Mouse (Mus musculus) forebrain, embryonic 12.5 days (tissue): ENCODE data around the gene Nsun5. TPM values are rescaled to one million over a fixed set of nuclear protein-coding genes. Genes with fewer than 3 reads are reported as not detected.

Source experiments
- ATAC-seq: fragments of 200-750 bp; cut with Nextera tagmentation; 2 replicates; pipeline ENCODE4 v1.8.0; 2017; ENCODE audit warnings: moderate TSS enrichment; ENCODE audit not compliant: low FRiP score
- H3K27ac ChIP-seq: fragments of 300-500 bp; sonication (generic); 2 replicates; pipeline ENCODE4 v1.5.1; 2016; ENCODE audit warnings: mild to moderate bottlenecking
- H3K27me3 ChIP-seq: fragments of 300-500 bp; sonication (generic); 2 replicates; pipeline ENCODE4 v1.6.1; 2016; ENCODE audit warnings: mild to moderate bottlenecking
- H3K36me3 ChIP-seq: fragments of 300-500 bp; sonication (generic); replicated peaks from 2 replicates; pipeline ENCODE4 v1.6.1; 2016; ENCODE audit warnings: mild to moderate bottlenecking
- H3K4me1 ChIP-seq: fragments of 300-500 bp; sonication (generic); 2 replicates; pipeline ENCODE4 v1.6.1; 2016
- H3K4me2 ChIP-seq: fragments of 300-500 bp; sonication (generic); 2 replicates; pipeline ENCODE4 v1.6.1; 2016; ENCODE audit warnings: mild to moderate bottlenecking, moderate library complexity
- H3K4me3 ChIP-seq: fragments of 300-500 bp; sonication (generic); replicated peaks from 2 replicates; pipeline ENCODE4 v1.5.1; 2016; ENCODE audit warnings: mild to moderate bottlenecking
- H3K9ac ChIP-seq: fragments of 300-500 bp; sonication (generic); 2 replicates; pipeline ENCODE4 v1.6.1; 2016; ENCODE audit warnings: mild to moderate bottlenecking
- H3K9me3 ChIP-seq: fragments of 300-500 bp; sonication (generic); 2 replicates; pipeline ENCODE4 v1.6.1; 2016
- WGBS: fragments of 180-500 bp; shearing (Covaris S2); methylation state at CpG from one replicate; pipeline ENCODE4 v1.1.7; 2016; 5-methylcytosine and 5-hydroxymethylcytosine counted together
- polyA plus RNA-seq: library from polyadenylated mRNA; unstranded; fragments of >200 nt; fragmentation: Nextera tagmentation; extraction: Ambion mirVana; gene quantifications from 2 replicates; pipeline ENCODE4 v1.2.1, GENCODE M21; 2016

The Nsun5 gene
- polyA plus RNA-seq = 34.9 and 35.6 TPM in 2 replicates

DNA sequence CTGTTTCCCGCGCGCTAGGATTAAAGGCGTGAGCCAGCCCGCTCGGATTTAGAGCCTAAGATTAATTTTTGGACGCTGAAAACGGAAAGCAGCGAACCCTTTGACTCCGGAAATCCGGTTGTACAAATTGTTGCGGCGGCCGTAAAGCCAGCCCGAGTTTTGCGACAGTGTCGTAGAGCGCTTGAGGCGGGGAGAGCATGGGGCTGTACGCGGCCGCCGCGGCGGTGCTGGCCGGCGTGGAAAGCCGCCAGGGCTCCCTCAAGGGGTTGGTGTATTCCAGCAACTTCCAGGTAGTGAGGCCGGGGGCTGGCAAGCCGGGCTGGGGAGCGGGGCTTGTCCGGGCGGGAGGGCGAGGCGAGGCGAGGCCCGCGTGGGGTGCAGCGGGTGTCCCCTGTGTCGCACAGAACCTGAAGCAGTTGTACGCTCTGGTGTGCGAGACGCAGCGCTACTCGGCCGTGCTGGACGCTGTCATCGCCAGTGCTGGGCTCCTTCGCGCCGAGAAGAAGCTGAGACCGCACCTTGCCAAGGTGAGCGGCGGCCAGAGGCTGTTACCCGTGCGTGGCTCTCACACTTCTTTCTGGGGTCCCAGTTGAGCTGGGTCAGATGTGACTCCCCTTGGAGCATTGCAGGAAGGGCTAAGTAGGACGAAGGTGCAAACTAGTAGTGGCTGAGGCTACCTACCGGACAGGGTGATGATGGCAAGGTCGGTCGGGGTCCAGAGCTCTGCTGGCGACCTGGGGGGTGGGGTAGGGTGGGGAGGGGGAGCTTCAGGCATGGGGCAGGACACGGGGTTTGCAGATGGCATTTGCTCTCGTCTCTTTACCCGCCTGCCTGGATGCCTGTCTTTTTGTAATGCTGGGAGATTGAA is at the start of gene Nsun5:
TSS of gene Nsun5 (plus strand) at position 167 of the 868 bp plus-strand sequence.
- H3K27ac ChIP-seq = peak within 1 kb of the TSS; percentile 79
- under 1% methylated on average over 64 of the region's 64 CpGs for WGBS
- H3K36me3 ChIP-seq = peaks cover 34% of the 10 kb centered on the region
- no peaks in the 10 kb centered on the region for H3K9me3 ChIP-seq
- H3K9ac ChIP-seq = peak within 1 kb of the TSS; percentile 90
- peak; percentile 85 for ATAC-seq
- H3K4me3 ChIP-seq = peak within 1 kb of the TSS; percentile 97
- H3K4me2 ChIP-seq = peak within 1 kb of the TSS; percentile 94
- H3K4me1 ChIP-seq = peaks cover 18% of the 10 kb centered on the region
- H3K27me3 ChIP-seq = peaks cover 3% of the 10 kb centered on the region; the same call in 1 of the 2 replicates

DNA sequence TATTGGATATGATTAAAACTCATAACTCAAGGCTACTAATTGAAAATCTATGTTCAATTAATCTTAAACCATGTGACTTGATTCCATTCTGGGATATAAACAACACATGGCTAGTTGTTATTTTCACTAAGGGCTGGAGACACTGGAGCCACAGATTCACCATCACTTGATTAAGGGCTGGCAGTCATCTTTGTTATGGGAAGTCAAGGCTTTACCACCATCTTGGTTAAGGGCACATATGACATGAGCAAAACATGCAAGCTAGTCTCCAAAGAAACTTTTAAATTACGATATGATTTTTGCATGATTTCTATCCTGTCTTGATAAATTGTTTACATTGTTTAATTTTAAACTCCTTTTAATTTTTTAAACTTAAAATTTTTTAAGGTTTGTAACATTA is 47.6 kb upstream of the Nsun5 start:
- no peak overlapping the region for H3K4me3 ChIP-seq
- ATAC-seq = no peak
- no peaks in the 10 kb centered on the region for H3K36me3 ChIP-seq
- no peak overlapping the region for H3K4me2 ChIP-seq
- H3K9me3 ChIP-seq = no peaks in the 10 kb centered on the region
- no peak overlapping the region for H3K27ac ChIP-seq
- no peaks in the 10 kb centered on the region for H3K4me1 ChIP-seq
- no peaks in the 10 kb centered on the region for H3K27me3 ChIP-seq
- 89% methylated on average over 1 of the region's 1 CpGs for WGBS
- H3K9ac ChIP-seq = no peak overlapping the region

DNA sequence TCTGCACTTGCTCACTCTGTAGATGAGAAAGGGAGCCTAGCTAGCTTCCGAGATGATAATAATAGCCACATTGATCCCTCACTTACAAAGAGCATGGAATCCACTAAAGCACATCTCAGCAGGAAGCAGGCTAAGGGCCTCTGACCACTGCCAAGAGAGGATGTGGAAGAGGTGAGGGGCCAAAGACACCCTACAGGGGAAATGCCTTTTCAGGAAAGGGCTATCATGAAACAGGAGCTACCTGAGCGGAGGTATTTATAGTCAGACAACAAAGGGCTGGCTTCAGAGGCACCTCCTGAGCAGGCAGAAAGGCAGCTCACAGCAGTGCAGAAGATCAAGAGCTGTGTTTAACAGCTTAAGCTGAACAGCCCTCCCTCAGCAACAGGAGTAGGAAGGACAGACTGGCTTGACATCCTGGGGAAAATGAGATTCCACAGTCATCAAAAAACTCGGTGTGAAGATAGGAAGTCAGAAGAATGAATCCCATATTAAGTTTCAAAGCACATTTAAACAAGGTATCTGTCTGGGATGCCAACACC is 43.6 kb upstream of the Nsun5 start:
- Histone ChIP-seq H3K36me3 (no peaks in the 10 kb centered on the region), H3K9ac (no peak overlapping the region), H3K4me1 (no peaks in the 10 kb centered on the region), H3K9me3 (no peaks in the 10 kb centered on the region), H3K27ac (no peak overlapping the region), H3K4me2 (no peak overlapping the region), H3K27me3 (no peaks in the 10 kb centered on the region), H3K4me3 (no peak overlapping the region)
- ATAC-seq = no peak
- WGBS = 8% methylated on average over 3 of the region's 3 CpGs

DNA sequence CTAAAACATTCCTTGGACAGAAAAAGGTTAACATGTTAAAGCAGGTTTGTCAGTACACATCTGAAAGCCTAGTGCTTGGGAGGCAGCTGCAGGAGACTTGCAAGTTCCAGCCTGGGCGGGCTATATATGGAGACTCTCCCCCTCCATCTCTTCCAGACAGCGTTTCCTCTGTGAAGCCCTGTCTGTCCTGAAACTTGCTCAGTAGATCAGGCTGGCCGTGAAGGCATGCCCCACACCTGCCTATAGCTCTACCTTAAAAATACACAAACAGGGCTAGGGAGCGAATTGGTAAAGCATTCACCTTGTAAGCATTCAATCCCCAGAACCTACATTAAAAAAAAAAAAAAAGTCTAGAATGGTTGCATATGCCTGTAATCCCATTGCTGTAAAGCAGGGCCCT is 40.3 kb upstream of the Nsun5 start:
- Histone ChIP-seq H3K27ac (no peak overlapping the region), H3K4me3 (no peak overlapping the region), H3K4me2 (no peak overlapping the region), H3K4me1 (no peaks in the 10 kb centered on the region), H3K9me3 (no peaks in the 10 kb centered on the region), H3K36me3 (no peaks in the 10 kb centered on the region), H3K27me3 (no peaks in the 10 kb centered on the region), H3K9ac (no peak overlapping the region)
- no peak for ATAC-seq
- WGBS = 82% methylated on average over 4 of the region's 4 CpGs

DNA sequence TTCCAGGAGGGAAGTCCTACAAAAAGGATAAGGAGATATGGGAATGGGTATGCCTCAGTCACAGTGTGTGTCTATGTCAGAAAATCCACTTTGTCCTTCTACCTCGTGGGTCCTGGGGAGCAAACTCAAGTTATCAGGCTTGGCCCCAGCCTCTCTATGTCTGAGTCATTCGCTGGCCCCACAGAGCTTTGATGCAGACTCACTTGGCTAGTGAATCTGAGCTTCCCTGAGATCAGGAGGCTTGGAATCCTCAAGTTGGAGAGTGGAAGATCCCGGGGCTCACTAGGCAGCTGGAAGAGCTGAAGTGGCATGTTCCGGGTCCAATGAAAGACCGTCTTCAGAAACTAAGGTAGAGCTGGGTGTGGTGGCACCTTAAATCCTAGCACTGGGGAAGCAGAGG is 39.6 kb upstream of the Nsun5 start:
- no peak overlapping the region for H3K4me2 ChIP-seq
- H3K4me1 ChIP-seq = no peaks in the 10 kb centered on the region
- H3K4me3 ChIP-seq = no peak overlapping the region
- no peak overlapping the region for H3K27ac ChIP-seq
- H3K36me3 ChIP-seq = no peaks in the 10 kb centered on the region
- no peaks in the 10 kb centered on the region for H3K27me3 ChIP-seq
- 86% methylated on average over 5 of the region's 5 CpGs for WGBS
- H3K9me3 ChIP-seq = no peaks in the 10 kb centered on the region
- H3K9ac ChIP-seq = no peak overlapping the region
- ATAC-seq = no peak

DNA sequence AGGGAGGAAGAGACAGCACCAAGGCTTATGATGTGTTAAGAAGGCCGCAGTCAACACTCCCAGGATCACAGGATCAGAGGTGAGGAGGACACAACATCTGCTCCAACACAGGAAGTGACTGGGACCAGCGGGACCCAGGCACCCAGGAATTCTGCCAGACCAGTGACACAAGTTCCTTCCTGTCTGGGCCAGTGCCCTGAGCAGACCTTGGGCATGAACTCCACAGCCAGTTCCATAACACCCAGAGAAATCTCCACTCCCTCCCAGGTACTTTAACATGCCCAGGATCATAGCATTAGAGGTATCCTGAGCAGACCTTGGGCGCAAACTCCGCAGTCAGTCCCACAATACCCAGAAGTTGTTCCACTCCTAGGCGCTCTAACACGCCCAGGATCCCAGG is 38.6 kb upstream of the Nsun5 start:
- Histone ChIP-seq H3K4me2 (no peak overlapping the region), H3K27me3 (no peaks in the 10 kb centered on the region), H3K4me1 (no peaks in the 10 kb centered on the region), H3K27ac (no peak overlapping the region), H3K9me3 (no peaks in the 10 kb centered on the region), H3K4me3 (no peak overlapping the region), H3K9ac (no peak overlapping the region), H3K36me3 (no peaks in the 10 kb centered on the region)
- WGBS = 90% methylated on average over 6 of the region's 6 CpGs
- no peak for ATAC-seq

DNA sequence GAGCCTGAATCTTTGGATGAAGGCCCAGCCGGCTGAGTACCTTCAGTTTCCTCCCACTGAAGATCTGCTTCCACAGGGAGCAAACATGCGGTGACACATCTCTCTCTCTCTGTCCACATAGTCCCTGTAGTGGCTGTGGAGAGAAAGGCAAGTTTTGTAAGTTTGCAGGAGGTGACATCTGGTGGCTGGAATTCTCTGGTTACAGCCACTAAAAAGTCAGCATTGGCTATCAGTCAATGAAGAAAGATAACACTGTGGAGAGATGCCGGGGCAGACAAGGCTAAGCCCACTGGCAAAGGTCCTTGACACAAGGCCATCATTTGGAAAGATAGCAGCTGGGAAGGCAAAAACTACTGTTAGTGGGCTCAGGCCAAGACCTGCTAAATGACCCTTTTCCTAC is 32.2 kb upstream of the Nsun5 start:
- no peak for ATAC-seq
- Histone ChIP-seq H3K9me3 (no peaks in the 10 kb centered on the region), H3K4me3 (no peak overlapping the region), H3K9ac (no peak overlapping the region), H3K27me3 (no peaks in the 10 kb centered on the region; the same call in 1 of the 2 replicates), H3K4me2 (no peak overlapping the region), H3K27ac (no peak overlapping the region), H3K4me1 (no peaks in the 10 kb centered on the region), H3K36me3 (no peaks in the 10 kb centered on the region)
- WGBS = 72% methylated on average over 3 of the region's 3 CpGs

DNA sequence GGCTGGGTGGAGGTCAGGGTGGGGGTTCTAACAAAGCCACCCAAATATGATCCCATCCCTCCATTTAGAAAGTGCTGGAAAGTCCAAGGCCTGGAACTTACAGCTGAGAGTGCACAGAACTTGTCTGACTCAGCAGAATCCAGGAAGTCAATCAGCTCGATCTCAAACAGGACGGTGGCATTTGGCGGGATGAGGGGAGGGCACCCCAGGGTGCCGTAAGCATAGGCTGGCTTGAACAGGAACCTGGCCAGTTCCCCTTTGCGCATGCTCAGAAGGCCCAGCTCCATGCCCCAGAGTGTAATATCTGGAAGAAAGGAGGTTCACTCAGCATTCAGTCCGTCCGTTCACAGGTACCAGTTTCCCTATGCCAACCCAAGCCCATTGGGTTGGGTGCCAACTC is 23.8 kb upstream of the Nsun5 start:
- no peak for ATAC-seq

DNA sequence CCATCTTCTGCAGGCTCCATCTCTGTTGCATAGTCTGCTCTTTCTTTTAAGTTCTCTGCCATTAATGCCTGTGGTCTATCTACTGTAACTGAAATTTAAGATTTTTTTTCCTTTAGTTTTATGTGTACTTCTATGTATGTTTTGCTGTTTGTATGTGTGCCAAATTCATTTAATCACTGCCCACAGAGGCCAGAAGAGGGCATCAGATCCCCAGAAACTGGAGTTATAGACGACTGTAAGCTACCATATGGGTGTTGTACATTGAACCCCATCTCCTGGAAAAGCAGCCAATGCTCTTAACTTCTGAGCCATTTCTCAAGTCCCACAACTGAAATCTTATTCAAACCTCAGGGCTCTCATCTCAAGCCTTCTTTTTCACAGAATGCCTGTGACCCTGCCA is 23.3 kb upstream of the Nsun5 start:
- ATAC-seq = no peak
- H3K4me1 ChIP-seq = no peaks in the 10 kb centered on the region
- H3K36me3 ChIP-seq = no peaks in the 10 kb centered on the region
- H3K9ac ChIP-seq = no peak overlapping the region
- no peak overlapping the region for H3K4me3 ChIP-seq
- WGBS = 21% methylated on average over 1 of the region's 1 CpGs
- H3K27me3 ChIP-seq = no peaks in the 10 kb centered on the region; the same call in 1 of the 2 replicates
- peaks cover 9% of the 10 kb centered on the region for H3K9me3 ChIP-seq
- H3K4me2 ChIP-seq = no peak overlapping the region
- no peak overlapping the region for H3K27ac ChIP-seq

More for the DNA sequence above, 23.8 kb upstream of the Nsun5 start:
- H3K27me3 ChIP-seq = no peaks in the 10 kb centered on the region; the same call in 1 of the 2 replicates
- H3K36me3 ChIP-seq = no peaks in the 10 kb centered on the region
- no peak overlapping the region for H3K4me3 ChIP-seq
- no peaks in the 10 kb centered on the region for H3K4me1 ChIP-seq
- H3K27ac ChIP-seq = no peak overlapping the region
- no peak overlapping the region for H3K4me2 ChIP-seq
- 78% methylated on average over 7 of the region's 7 CpGs for WGBS
- peaks cover 9% of the 10 kb centered on the region for H3K9me3 ChIP-seq
- H3K9ac ChIP-seq = no peak overlapping the region

DNA sequence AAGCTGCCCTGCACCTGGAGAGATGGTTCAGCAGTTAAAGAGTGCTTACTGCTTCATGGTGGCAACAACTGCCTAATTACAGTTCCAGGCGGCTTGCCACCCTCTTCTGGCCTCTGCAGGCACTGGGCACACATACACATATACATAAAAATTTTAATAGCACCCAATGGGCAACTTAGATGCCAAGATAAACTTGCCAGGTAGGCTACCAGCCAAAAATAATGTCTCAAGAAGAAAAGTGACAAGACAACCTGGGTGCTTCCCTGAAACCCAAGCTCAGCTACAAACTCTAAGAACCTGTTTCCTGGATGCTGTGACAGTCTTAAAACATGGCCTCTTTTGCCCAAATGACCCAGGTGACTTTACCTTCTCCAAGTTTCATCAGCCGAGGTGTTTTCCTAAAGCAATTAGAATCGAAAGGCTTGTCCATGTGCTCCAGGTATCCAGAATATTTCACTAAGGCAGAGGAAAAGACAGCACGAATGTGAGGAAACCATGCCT is 22.2 kb upstream of the Nsun5 start:
- no peak overlapping the region for H3K9ac ChIP-seq
- peaks cover 1% of the 10 kb centered on the region; the same call in 1 of the 2 replicates for H3K27me3 ChIP-seq
- H3K9me3 ChIP-seq = peaks cover 9% of the 10 kb centered on the region
- H3K4me3 ChIP-seq = no peak overlapping the region
- 71% methylated on average over 4 of the region's 4 CpGs for WGBS
- H3K27ac ChIP-seq = no peak overlapping the region
- H3K4me2 ChIP-seq = no peak overlapping the region
- no peak for ATAC-seq
- no peaks in the 10 kb centered on the region for H3K36me3 ChIP-seq
- H3K4me1 ChIP-seq = no peaks in the 10 kb centered on the region

DNA sequence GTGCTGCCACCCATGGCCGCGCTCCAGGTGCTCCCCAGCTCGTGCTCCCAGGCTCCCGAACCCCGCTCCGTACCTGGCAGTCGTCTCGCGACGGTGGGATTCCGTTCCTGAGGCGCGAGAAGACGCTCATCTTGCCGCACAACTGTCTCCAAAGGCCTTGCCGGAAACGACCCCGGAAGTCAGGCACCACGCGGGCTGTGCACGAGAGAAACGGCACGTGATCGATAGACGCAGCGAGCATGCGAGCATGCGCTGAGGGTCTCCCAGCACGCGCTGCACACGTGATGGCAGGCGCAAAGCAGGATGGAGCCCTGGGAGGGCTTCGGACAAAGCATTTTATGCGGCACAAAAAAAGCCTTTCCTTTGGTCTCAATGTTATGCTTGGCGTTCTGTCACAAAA is 19.9 kb upstream of the Nsun5 start, which contains the start of gene Fkbp6:
TSS of gene Fkbp6 (minus strand) at position 183 of the 400 bp plus-strand sequence.
- Histone ChIP-seq H3K9ac (no peak within 1 kb of the TSS), H3K4me3 (no peak within 1 kb of the TSS), H3K9me3 (peaks cover 9% of the 10 kb centered on the region), H3K27me3 (peaks cover 18% of the 10 kb centered on the region), H3K4me2 (no peak within 1 kb of the TSS), H3K27ac (no peak within 1 kb of the TSS), H3K36me3 (no peaks in the 10 kb centered on the region), H3K4me1 (no peaks in the 10 kb centered on the region)
- WGBS = 92% methylated on average over 35 of the region's 35 CpGs
- ATAC-seq = no peak

DNA sequence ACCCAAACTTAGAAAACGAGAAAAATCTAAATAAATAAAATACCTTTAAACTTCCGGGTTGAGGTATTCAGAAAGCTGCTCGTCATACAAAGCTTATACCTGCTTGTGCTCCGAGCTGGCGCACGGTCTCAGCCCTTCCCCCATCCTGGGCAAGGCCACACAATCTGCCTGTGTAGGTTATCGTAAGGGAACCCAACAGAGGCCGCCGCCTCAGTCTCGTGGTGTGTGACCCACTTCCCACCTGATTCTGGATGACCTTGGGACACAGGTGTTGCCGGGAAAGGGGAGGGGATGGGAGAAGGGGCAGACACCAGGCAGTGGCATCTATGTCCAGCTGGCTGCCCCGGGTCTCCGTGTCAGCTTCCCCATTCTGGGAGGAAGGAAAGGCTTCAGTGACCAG is 18.1 kb upstream of the Nsun5 start:
- WGBS = 89% methylated on average over 13 of the region's 13 CpGs

More for the DNA sequence above, 18.1 kb upstream of the Nsun5 start:
- ATAC-seq = no peak
- H3K9ac ChIP-seq = no peak overlapping the region
- H3K4me3 ChIP-seq = no peak overlapping the region
- no peak overlapping the region for H3K4me2 ChIP-seq
- no peak overlapping the region for H3K27ac ChIP-seq
- no peaks in the 10 kb centered on the region for H3K36me3 ChIP-seq
- peaks cover 9% of the 10 kb centered on the region for H3K9me3 ChIP-seq
- H3K4me1 ChIP-seq = no peaks in the 10 kb centered on the region
- H3K27me3 ChIP-seq = peaks cover 18% of the 10 kb centered on the region
